Mouse (Mus musculus) gastrocnemius, postnatal 4 days (tissue): Measurements from ENCODE around the gene Nbeal1. TPM values are rescaled to one million over a fixed set of nuclear protein-coding genes. Genes with fewer than 3 reads are reported as not detected.
A peak's percentile ranks its signal among the peaks of the same experiment; 100 is the strongest.
"Not testable (repeated sequence)": the region's sequence is repeated elsewhere in the genome, so short reads cannot be mapped to it uniquely, and the experiment has no call there.

Source experiments
- DNase-seq, 2 experiments: peaks; one replicate each; pipeline ENCODE4 v3.0.0; 2021 to 2022; ENCODE audit warnings: low spot score in 2 of 2, mixed read lengths in 2 of 2
- long read RNA-seq, 2 experiments: library from polyadenylated mRNA; stranded (forward); transcript quantifications; one replicate each; pipeline ENCODE4 v2.0.0; 2021
- total RNA-seq, 2 experiments: library from RNA; stranded (reverse); gene quantifications; 2 replicates each; pipeline ENCODE4 v1.2.3; 2021

Nbeal1 gene
- 10 to 100 TPM; 29.9 to 33.9 TPM for total RNA-seq
- long read RNA-seq, experiment 1, full-length matches to known transcripts, result 1 of 4 reads
- long read RNA-seq, experiment 1, partial matches to known transcripts, result 1 of 4 reads
- long read RNA-seq, experiment 1, other reads (novel, unspliced or antisense), result 2 of 4 reads
- long read RNA-seq, experiment 2, partial matches to known transcripts, result 1 of 6 reads
- long read RNA-seq, experiment 2, other reads (novel, unspliced or antisense), result 5 of 6 reads

DNA sequence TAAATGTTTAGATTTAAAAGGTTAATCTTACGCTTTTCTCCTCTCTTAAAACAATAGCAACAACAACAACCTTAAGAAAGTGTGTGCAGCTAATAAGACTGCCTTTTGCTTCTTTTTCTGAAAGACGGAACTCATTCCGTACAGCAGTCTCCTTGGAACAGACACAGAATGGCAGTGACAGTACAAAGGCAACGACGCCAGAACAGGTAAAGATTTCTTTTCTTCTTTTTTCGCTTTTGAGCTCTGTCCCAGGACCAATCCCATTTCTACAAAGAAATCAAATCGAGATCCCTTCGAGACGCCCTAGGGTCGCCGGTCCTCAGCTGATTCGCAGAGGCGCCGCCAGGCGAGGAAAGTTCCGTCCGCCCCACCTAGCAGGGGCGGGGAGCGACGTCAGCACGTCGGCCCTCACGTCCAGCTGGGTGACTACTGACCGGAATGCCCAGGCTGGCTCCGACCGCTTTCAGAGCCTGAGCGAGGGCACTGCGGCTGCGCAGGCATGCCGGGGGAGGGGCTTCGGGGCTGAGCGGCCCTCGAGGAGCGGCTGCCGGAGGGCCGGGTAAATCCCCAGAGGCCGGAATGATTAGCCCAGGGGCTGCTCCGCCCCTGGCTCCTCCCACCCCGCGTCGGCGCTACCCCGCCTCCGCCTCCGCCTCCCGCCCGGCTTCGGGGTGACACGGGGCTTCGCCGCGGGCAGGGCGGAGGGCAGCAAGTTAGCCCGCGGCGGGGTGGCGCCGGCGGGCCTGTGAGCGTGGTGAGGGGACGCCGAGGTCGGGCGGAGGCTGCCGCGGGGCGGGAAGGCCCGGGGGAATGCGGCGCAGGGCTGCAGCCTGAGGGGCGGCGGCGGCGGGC is at the start of gene Nbeal1:
Gene Nbeal1 (plus strand): TSS at position 668 of the 852 bp plus-strand sequence.
- DNase-seq, result peak; percentile 99

- no peak for DNase-seq
Observed at GRCm38 (mm10) chr1:60137346-60137745, 43.1 kb upstream of the Nbeal1 start.

DNA sequence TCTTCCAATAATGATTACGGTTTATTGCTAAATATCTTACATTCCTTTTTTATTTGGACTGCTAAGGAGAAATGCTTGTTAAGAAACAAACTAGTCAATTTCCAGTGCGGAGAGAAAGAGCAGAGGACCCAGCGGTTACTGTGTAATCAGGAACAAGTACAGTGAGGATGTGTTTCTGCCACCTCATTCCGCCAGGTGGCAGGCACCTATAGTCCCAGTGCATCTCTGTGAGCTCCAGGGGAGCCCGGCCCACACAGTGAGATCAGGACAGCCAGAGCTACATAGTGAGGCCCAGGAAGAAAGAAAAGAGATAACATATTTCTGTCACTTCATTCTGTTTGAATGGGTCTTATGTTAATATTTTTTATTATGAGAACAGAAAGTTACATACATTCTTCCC is 27.7 kb upstream of the Nbeal1 start:
- no peak for DNase-seq

DNA sequence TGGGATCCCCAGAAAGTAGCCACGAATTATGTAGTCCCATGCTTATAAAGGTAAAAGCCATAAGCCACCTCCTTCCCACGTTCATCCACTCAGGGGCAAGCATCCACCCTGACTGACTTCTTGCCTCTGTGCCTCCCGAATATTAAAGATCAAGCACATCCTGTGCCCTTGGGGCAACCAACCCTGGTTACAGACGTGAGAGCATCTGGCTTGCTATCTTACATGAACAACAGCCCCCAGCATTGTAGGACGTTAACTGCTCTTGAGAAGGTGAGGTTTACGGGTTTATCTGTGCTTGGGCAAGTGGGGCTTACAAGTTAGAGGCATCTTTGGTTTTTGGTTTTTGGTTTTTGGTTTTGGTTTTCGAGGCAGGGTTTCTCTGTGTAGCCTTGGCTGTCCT is 23.7 kb upstream of the Nbeal1 start:
- no peak for DNase-seq

DNA sequence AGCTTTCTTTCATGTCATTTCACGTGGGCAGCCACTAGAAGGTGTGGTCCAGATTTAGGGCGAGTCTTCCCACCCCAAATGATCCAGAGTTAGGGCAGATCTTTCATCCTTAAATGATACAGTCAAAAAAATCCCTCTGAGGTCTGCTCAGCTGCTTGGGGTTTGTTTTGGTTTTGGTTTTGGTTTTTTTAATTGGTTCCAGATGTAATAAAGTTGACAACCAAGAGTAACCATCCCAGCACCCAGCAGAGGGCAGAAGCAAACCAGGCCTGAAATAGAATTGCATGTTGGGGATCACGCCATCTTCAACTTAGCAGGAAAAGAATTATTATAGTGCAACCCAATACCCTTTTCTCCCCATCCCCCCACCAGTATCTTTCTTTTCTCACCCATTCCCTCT is 22.0 kb upstream of the Nbeal1 start:
- peak in 1 of 2 experiments; percentile 47 for DNase-seq

- DNase-seq, result no peak
Observed at GRCm38 (mm10) chr1:60163676-60164075, 16.7 kb upstream of the Nbeal1 start.

- DNase-seq, result no peak
Observed at GRCm38 (mm10) chr1:60169626-60170025, 10.8 kb upstream of the Nbeal1 start.

DNA sequence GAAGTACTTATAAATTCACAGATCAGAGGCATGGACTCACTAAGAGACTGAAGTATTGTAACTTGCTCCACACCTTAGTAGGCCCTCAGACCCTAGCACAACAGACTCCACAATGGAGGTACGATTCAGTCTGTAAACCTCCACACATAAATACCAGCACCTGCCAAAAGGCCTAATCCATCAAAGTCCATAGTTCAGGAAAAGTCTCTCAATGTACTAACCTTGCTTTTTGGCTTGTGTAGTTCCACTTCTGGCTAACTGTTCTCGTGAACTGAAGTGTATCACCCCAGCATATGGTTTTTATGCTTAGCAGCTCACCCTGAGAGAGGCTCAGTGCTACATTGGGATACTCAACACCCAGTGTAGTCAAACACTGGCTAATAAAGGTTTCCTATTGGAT is 10.1 kb upstream of the Nbeal1 start:
- DNase-seq, result no peak

GRCm38 (mm10) chr1:60173119-60173518 is 7.3 kb upstream of the Nbeal1 start:
- DNase-seq, result no peak

DNA sequence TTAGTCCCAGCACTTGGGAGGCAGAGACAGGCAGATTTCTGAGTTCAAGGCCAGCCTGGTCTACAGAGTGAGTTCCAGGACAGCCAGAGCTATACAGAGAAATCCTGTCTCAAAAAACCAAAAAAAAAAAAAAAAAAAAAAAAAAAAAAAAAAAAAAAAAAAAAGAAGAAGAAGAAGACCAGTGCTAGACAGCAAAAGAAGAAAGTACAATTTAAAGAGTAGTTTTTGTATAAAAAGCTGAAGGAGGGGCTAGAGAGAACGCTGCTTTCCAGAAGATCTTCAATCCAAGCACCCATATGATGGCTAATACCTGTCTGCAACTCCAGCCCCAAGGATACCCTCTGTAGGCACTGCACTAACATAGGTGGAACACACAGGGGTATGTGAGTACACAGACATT is 2.6 kb upstream of the Nbeal1 start:
- not testable (repeated sequence) for DNase-seq

DNA sequence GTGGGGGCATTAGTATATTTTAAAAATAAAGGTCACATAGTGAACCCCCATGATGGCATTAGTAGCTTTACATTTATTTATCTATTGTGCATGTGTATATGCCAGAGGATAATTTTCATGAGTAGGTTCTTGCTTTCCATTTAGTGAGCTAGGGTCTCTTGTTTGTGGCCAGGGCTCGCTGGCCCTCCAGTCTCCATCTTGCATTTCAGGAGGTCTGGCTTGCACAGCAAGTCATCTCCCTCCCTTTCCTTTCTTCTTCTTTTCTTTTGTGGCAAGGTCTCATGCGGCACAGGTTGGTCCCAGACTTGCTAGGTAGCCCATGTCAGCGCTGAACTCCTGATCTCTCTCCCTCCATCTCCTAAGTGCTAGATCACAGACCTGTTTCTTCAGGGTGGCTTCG is 1.0 kb upstream of the Nbeal1 start:
- DNase-seq, result no peak

DNA sequence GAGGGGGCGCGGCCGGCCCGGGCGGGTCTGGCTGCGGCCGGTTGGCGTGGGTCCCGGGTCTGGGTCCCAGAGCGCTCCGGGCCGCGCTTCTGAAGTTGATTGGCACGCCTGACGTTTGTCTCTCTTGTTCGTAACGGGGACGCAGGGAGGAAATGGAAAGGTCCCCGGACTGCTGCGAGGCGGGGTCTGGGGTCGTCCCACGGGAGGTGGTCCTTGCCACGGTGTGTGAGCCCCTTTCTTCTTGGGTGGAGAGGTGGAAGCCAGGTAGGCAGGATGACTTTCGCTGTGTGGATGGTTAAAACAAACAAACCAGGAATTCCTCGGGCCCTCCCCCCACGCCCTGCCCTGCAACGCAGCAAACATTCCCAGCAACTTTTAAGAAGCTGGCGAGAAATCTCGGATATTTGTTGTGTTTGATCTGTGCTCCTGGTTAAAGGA is 404 bp downstream of the Nbeal1 start:
- DNase-seq, result peak; percentile 64 to 80

DNA sequence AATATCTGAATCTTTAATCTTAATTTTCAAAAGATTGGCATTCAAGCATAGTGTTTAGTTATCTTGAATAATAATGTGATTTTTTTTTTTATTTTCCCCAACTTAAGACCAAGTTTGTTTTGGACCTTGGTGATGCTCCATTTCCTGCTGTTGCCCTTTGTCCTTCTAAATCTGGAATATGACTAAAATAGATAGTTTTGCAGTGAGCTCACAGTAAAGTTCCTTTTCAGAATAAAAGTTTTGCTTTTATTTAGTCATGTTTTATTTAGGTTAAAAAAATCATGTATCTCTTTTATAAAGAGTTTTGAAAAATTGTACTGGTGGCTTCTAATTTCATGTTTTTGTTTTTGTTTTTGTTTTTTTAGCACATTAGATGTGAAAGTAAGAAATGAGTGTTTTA is 8.1 kb downstream of the Nbeal1 start:
- no peak for DNase-seq

- DNase-seq, result no peak
Observed at GRCm38 (mm10) chr1:60196813-60197212, 16.4 kb downstream of the Nbeal1 start.

DNA sequence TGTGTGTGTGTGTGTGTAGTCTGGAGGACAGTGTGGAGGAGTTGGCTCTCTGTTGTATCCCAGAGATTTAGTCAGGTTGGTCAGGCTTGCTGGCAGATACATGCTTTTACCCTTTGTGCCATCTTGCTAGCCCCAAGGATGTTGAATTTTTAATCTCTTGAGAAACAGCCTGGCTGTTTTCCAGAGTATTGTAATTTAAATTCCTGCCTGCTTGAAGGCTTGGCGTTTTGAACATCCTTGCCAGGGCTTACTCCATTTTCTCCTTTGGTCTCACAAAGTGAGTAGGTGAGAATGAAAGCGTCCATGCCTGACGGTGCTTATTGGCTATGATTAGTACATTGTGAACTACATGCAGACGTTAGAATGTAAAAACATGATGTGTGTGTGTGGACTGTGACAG is 18.6 kb downstream of the Nbeal1 start:
- DNase-seq, result no peak

DNA sequence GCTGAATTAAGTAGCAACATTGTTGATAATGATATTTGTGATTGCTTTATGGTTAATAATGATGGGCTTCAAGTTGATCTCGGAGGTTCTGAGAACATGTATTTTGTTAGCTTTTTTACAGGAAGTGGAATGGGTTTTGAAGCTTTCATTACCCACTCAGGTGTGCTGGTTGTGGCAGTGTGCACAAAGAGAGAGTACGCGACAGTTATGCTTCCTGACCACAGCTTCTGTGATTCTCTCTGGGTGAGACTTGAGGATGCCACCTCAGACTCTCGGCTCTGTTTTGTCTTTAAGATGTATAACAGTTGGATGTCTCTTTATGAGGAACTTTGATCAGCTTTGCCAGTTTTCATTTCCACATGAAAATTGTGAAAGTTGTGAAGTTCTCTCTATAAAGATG is 55.9 kb downstream of the Nbeal1 start:
- DNase-seq, result no peak

GRCm38 (mm10) chr1:60240430-60240829 is 60.0 kb downstream of the Nbeal1 start:
- DNase-seq, result no peak

DNA sequence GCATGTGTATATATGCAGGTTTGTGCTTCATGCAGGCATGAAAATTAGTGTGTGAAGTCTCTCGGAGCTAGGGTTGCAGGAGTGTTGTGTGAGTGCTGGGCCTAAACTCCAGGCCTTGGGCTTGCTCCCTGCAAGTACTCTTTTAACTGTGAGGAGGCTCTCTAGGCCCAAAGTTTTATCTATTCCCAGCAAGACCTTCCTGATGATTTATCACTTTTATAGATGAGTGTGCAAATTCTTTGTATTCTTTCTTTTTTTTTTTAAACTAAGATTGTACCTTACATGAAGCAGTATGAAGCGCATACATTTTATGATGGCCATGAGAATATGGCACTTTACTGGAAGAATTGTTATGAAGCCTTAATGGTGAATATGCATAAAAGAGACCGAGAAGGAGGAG is 87.7 kb downstream of the Nbeal1 start:
- DNase-seq, result no peak

- no peak for DNase-seq
Observed at GRCm38 (mm10) chr1:60269314-60269713, 88.9 kb downstream of the Nbeal1 start.

GRCm38 (mm10) chr1:60272471-60272870 is 92.1 kb downstream of the Nbeal1 start:
- DNase-seq, result no peak

- no peak for DNase-seq
Observed at GRCm38 (mm10) chr1:60293921-60294320, 113.5 kb downstream of the Nbeal1 start.

GRCm38 (mm10) chr1:60342808-60343629 is 162.6 kb downstream of the Nbeal1 start, which contains the start of gene Cyp20a1:
TSS of gene Cyp20a1 (plus strand) at chr1:60343323.
- DNase-seq, result peak; percentile 80 to 92
